Mouse (Mus musculus) G1E-ER4 (cell line): ENCODE results near the gene P4ha2. TPM values are rescaled to one million over a fixed set of nuclear protein-coding genes. Genes with fewer than 3 reads are reported as not detected.

Experiments used
- GATA1 ChIP-seq: IDR thresholded peaks from one replicate; pipeline ENCODE4 v1.8.0; 2012; ENCODE audit warnings: low read length, inconsistent platforms
- polyA plus RNA-seq: library from polyadenylated mRNA; stranded (reverse); fragments of >175 nt; gene quantifications from 2 replicates; pipeline ENCODE4 v1.2.3, GENCODE M21; 2012

Gene P4ha2
- polyA plus RNA-seq, 1 experiment: not detected

- no peak for TF ChIP-seq GATA1
Measured at GRCm38 (mm10) chr11:54134905-54135304, 35.0 kb downstream of the P4ha2 start.

GRCm38 (mm10) chr11:54141200-54141971 is 41.5 kb downstream of the P4ha2 start:
- TF ChIP-seq GATA1: no peak

DNA sequence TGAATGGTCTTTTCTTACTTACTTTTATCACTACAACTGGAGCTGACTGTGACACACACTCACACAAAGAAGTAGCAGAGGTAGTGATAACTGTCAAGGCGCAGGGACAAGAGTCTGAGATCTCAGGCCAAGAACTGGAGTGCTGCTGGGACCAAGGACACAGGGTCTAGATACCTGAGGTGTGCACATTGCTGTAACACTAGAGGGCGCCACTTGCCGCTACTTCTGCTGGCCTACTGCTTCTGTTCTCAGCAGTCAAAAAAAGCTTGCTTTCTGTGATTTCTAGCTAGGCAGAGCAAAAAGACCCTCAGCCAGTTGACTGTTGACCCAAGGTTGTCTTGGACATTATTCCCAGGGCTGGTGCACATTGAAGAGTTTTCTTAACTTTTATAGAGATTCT is 45.0 kb downstream of the P4ha2 start:
- TF ChIP-seq GATA1: no peak

DNA sequence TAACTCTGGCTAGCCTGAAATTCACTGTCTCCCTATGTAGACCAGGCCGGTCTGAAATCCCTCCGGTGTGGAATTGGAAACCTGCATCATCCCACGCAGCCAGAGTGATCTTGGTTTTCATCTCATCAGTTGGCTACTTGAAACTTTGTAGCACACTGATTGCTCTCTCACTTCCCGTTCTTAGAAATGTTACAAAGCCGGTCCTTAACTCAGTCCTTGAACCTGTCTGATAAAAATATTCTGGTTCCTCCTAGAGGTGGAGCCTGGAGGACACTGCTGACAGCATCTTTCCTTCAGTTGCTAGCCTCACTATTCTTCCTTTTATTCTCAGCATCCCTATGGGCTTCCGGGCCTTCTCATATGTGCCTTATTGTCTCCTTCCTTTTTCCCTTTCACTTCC is 46.1 kb downstream of the P4ha2 start:
- TF ChIP-seq GATA1: no peak

DNA sequence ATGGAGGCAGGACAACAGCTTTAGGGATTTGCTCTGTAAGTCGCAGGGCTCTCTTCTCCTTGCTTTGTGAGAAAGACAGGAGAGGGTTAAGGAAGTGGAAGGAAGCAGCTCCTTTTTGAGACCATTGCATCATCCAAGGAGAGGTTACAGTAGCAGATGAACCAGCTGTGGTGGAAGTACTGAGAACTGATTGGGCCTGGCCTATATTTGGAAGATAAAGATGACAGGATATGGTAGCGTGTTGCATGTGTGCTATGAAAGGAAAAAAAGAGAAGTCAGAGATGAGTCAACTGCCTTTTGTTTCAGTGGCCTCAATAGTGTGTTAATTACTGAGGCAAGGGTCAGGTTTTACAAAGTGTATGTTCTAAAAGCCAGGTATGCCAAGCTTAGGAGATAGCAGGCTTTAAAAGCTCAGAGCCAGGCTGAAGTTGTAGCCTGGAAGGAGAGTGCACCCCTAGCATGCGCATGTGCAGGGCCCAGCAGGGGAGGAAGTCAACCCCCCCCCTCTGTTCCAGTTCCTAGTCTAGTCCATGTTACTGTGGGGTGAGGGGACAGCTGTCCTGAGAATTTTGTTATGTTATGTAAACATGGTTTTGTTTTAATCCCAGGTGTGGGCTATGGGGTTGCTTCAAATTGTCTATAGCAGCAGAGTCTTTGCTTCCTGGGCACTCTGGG is 50.0 kb downstream of the P4ha2 start:
- no peak for TF ChIP-seq GATA1

GRCm38 (mm10) chr11:54151141-54151540 is 51.2 kb downstream of the P4ha2 start:
- no peak for TF ChIP-seq GATA1

DNA sequence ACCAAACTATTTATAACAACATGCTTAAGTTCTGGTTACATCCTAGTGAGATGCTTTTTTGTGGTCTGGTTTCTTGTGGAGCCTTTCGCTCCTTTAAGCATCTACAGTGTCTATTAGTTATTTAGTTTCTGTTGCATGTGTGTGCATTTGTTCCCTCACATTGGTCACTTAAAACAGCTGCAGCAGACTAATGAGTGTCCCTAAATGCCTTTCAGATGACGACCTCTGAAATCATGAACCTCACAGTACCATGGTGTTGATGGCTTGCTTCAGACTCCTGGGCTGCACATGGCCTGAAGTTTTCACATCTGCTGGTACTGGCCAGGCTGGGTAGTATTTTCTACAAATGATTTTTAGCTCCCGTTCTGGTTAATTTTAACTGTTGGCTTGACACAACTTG is 53.1 kb downstream of the P4ha2 start:
- TF ChIP-seq GATA1: no peak

DNA sequence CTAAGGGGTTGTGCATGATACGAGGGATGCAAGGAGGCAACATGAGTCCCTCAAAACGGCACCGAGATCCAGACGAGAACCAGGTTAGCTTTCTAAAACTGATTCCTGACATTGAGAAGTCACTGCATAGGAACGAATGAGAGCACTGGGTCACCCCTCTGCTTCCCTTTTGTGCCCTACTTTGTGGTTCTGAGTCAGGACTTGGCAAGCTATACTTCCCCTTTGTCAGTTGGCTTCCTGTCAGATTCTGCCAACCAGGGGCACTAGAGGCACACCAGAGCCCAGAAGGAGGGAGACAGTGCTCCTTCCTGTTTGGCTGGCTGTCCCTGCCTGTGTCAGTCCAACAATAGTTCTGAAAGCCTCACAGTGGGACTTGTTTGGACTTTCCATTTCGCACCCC is 56.0 kb downstream of the P4ha2 start:
- no peak for TF ChIP-seq GATA1

GRCm38 (mm10) chr11:54156504-54156903 is 56.6 kb downstream of the P4ha2 start:
- no peak for TF ChIP-seq GATA1

DNA sequence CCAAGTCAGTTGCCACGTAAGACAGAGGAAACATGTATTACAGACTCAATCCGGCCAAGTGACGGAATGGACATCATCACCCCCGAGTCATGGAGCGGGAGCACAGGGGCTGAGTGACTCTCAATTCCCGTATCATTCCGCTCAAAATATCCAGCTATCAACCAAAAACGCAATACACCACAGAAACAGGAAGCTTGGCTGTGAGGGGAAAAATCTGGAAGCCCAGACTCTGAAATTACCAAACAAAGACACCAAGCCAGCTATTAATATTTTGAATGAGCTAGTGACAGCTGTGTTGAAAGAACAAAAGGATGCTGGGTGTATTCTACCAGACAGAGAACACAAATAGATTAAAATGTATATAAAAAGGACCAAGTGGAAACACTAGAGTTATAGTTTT is 57.7 kb downstream of the P4ha2 start:
- no peak for TF ChIP-seq GATA1

DNA sequence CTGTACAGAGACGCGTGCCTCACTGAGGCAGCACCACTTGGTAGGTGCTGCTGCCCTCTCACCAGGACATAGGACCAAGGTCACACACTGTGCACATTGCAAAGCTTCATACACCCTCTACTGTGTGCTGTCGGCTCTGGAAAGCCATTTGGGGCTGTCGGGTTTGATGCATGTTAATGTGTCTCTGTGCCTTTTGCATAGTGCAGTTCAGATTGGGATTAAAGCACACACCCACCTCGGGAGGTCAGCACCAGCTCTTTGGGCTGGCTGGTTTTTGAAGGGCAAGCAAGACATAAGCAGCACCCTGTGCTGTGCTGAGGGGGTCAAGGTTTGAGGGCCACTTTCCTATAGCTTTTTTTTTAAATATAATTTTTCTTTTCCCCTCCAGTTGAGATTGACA is 60.5 kb downstream of the P4ha2 start:
- TF ChIP-seq GATA1: no peak

- TF ChIP-seq GATA1: no peak
Measured at GRCm38 (mm10) chr11:54160920-54161319, 61.0 kb downstream of the P4ha2 start.

DNA sequence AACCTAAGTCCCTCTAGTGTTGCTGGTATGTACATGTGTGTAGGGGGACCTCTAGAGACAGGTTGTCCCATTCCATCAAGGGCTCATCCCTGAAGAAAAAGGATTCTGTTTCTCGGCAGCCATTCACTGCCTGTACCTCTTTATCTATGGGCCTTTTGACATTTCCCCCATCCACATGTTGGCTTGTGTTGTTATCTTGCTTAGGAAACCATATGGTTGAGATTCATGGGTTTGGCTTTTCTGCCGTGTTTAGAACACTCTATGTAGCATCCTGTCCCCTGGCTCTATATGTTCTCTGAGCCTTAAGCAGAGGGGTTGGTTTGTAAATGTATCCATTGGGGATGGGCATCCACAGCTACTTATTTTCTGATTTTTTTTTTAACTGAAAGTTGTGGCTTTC is 61.6 kb downstream of the P4ha2 start:
- TF ChIP-seq GATA1: no peak

DNA sequence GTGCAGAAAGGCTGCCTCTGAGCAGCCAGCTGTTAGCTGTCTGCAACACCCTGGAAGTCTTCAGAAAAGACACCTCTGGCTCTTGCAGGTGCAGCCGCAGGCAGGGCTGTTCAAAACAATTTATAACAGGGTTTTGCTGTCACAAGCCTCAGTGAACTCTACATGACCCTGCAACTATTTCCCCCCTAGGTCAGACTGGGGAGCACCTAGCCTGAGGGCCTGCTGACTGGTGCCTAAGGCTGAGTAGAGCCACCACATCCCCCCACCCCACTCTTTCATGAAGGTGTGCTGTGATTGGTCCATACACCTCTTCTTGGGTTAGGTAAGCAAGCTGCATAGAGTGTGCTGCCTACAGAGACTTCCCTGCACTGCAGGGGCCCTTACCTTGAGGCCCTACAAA is 63.1 kb downstream of the P4ha2 start:
- TF ChIP-seq GATA1: no peak

DNA sequence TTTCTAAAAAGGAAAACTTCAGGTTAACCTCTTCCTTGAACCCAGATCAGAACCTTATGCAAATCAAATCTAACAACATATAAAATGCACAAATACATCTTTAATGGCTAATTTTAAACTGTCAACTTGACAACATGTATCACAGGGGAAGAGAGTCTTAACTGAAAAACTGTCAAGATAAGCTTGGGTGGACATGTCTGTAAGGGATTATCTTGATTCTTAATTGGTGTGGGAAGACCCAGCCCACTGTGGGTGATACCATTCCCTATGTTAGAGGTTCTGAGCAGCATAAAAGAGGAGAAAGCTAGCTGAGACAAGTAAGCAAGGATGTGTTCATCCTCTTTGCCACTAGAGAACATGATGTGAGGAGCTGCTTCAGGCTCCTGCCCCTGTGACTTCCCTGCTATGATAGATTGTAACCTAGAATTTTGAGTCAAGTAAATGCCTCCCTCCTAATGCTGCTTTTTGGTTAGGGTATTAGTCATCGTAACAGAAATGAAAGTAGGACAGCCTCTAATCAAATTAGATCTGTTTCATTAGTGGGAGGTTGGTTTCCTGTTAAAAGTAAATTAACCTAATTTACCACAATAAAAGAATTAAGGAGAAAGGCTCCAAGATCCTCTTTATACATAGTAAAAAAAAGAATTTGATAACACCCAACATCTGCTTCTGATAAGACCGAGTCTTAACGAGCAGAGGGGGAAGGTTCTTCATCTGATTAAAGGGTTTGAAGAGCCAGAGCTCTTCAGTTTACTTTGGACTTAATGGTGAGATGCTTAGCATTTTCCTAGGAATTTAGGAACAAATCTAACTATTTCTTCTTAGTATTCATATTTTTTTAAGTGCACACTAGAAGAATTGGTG is 69.8 kb downstream of the P4ha2 start:
- no peak for TF ChIP-seq GATA1

GRCm38 (mm10) chr11:54171175-54171574 is 71.3 kb downstream of the P4ha2 start:
- no peak for TF ChIP-seq GATA1

GRCm38 (mm10) chr11:54174226-54174625 is 74.3 kb downstream of the P4ha2 start:
- TF ChIP-seq GATA1: no peak
